Mouse (Mus musculus) ovary, postnatal 36 days (tissue): Measurements from ENCODE around the gene Nup35.

Source experiments
- DNase-seq: peaks from one replicate; pipeline ENCODE4 v3.0.0; 2022; ENCODE audit warnings: low spot score, mixed read lengths

Gene Nup35

GRCm38 (mm10) chr2:80638364-80639241 lies 21.6 kb downstream of the Nup35 start:
- DNase-seq = peak; percentile 88

GRCm38 (mm10) chr2:80639398-80639797 lies 22.4 kb downstream of the Nup35 start:
- no peak for DNase-seq

- no peak for DNase-seq
Measured at GRCm38 (mm10) chr2:80639864-80640263, 22.8 kb downstream of the Nup35 start.

- no peak for DNase-seq
Measured at GRCm38 (mm10) chr2:80661414-80661813, 44.4 kb downstream of the Nup35 start.

GRCm38 (mm10) chr2:80662682-80663081 lies 45.6 kb downstream of the Nup35 start:
- no peak for DNase-seq

GRCm38 (mm10) chr2:80667396-80667964 lies 50.4 kb downstream of the Nup35 start:
- no peak for DNase-seq

- DNase-seq = no peak
Measured at GRCm38 (mm10) chr2:80669868-80670666, 53.0 kb downstream of the Nup35 start.

- no peak for DNase-seq
Measured at GRCm38 (mm10) chr2:80678803-80679202, 61.8 kb downstream of the Nup35 start.

- no peak for DNase-seq
Measured at GRCm38 (mm10) chr2:80683727-80684239, 66.7 kb downstream of the Nup35 start.

GRCm38 (mm10) chr2:80684396-80685071 lies 67.5 kb downstream of the Nup35 start:
- no peak for DNase-seq

GRCm38 (mm10) chr2:80688261-80688660 lies 71.2 kb downstream of the Nup35 start:
- DNase-seq = no peak

GRCm38 (mm10) chr2:80707429-80707828 lies 90.4 kb downstream of the Nup35 start:
- DNase-seq = no peak
